Mouse (Mus musculus): ENCODE measurements at regions not wholly inside any gene's neighbourhood (a gene's known extent, or its start where the extent isn't known, plus 50 kb on each side); places are given as distances from the start of the nearest gene placed in this dataset.

- H3K4me1 ChIP-seq (replicated peaks; ENCODE audit: control insufficient read depth, insufficient read depth, low read length) = no peaks in the 10 kb centered on the region
- no peak overlapping the region for H3K27ac ChIP-seq (ENCODE audit: control insufficient read depth, insufficient read depth, low read length)
- no peak for DNase-seq
- H3K4me3 ChIP-seq (ENCODE audit: control insufficient read depth, insufficient read depth, low read length) = no peak overlapping the region
- WGBS = 90% methylated on average over 3 of the region's 3 CpGs
- H3K36me3 ChIP-seq (ENCODE audit: control insufficient read depth, insufficient read depth, low read length) = no peaks in the 10 kb centered on the region
- no peak for TF ChIP-seq CTCF (IDR thresholded peaks at IDR 0.05; ENCODE audit: borderline replicate concordance, control insufficient read depth, extremely low read depth, insufficient read depth, low read length, poor library complexity)
- TF ChIP-seq POLR2A (IDR thresholded peaks at IDR 0.05; ENCODE audit: control insufficient read depth, extremely low read depth, insufficient read depth, low read length, poor library complexity) = no peak
- no peaks in the 10 kb centered on the region for H3K27me3 ChIP-seq (ENCODE audit: control insufficient read depth, insufficient read depth, low read length)
Measured at GRCm38 (mm10) chr6:31627912-31628311, 64.1 kb upstream of the Podxl start.

- H3K27me3 ChIP-seq (ENCODE audit: control insufficient read depth, insufficient read depth, low read length) = no peaks in the 10 kb centered on the region
- H3K27ac ChIP-seq (ENCODE audit: control insufficient read depth, insufficient read depth, low read length) = no peak overlapping the region
- 95% methylated on average over 2 of the region's 2 CpGs for WGBS
- H3K4me3 ChIP-seq (ENCODE audit: control insufficient read depth, insufficient read depth, low read length) = no peak overlapping the region
- no peaks in the 10 kb centered on the region for H3K36me3 ChIP-seq (ENCODE audit: control insufficient read depth, insufficient read depth, low read length)
- TF ChIP-seq POLR2A (IDR thresholded peaks at IDR 0.05; ENCODE audit: control insufficient read depth, extremely low read depth, insufficient read depth, low read length, poor library complexity) (no peak), CTCF (IDR thresholded peaks at IDR 0.05; ENCODE audit: borderline replicate concordance, control insufficient read depth, extremely low read depth, insufficient read depth, low read length, poor library complexity) (no peak)
- no peaks in the 10 kb centered on the region for H3K4me1 ChIP-seq (replicated peaks; ENCODE audit: control insufficient read depth, insufficient read depth, low read length)
- no peak for DNase-seq
Measured at GRCm38 (mm10) chr6:31625055-31625454, 61.3 kb upstream of the Podxl start.

- no peak overlapping the region for H3K4me3 ChIP-seq (ENCODE audit: control insufficient read depth, insufficient read depth, low read length)
- no peak overlapping the region for H3K27ac ChIP-seq (ENCODE audit: control insufficient read depth, insufficient read depth, low read length)
Measured at GRCm38 (mm10) chr6:31624374-31624773, 60.6 kb upstream of the Podxl start.

GRCm38 (mm10) chr6:31621023-31621422 lies 57.2 kb upstream of the Podxl start:
- DNase-seq = no peak
- no peak overlapping the region for H3K27ac ChIP-seq (ENCODE audit: control insufficient read depth, insufficient read depth, low read length)
- TF ChIP-seq CTCF (IDR thresholded peaks at IDR 0.05; ENCODE audit: borderline replicate concordance, control insufficient read depth, extremely low read depth, insufficient read depth, low read length, poor library complexity) = no peak
- TF ChIP-seq POLR2A (IDR thresholded peaks at IDR 0.05; ENCODE audit: control insufficient read depth, extremely low read depth, insufficient read depth, low read length, poor library complexity) = no peak
- 91% methylated on average over 6 of the region's 6 CpGs for WGBS
- H3K4me1 ChIP-seq (replicated peaks; ENCODE audit: control insufficient read depth, insufficient read depth, low read length) = no peaks in the 10 kb centered on the region
- H3K36me3 ChIP-seq (ENCODE audit: control insufficient read depth, insufficient read depth, low read length) = no peaks in the 10 kb centered on the region
- H3K27me3 ChIP-seq (ENCODE audit: control insufficient read depth, insufficient read depth, low read length) = no peaks in the 10 kb centered on the region
- no peak overlapping the region for H3K4me3 ChIP-seq (ENCODE audit: control insufficient read depth, insufficient read depth, low read length)

More at GRCm38 (mm10) chr6:31624374-31624773, 60.6 kb upstream of the Podxl start:
- no peak for DNase-seq
- WGBS = 87% methylated on average over 10 of the region's 10 CpGs
- Histone ChIP-seq H3K36me3 (ENCODE audit: control insufficient read depth, insufficient read depth, low read length) (no peaks in the 10 kb centered on the region), H3K4me1 (replicated peaks; ENCODE audit: control insufficient read depth, insufficient read depth, low read length) (no peaks in the 10 kb centered on the region), H3K27me3 (ENCODE audit: control insufficient read depth, insufficient read depth, low read length) (no peaks in the 10 kb centered on the region)
- TF ChIP-seq CTCF (IDR thresholded peaks at IDR 0.05; ENCODE audit: borderline replicate concordance, control insufficient read depth, extremely low read depth, insufficient read depth, low read length, poor library complexity) (no peak), POLR2A (IDR thresholded peaks at IDR 0.05; ENCODE audit: control insufficient read depth, extremely low read depth, insufficient read depth, low read length, poor library complexity) (no peak)

GRCm38 (mm10) chr6:31618852-31619251 lies 55.1 kb upstream of the Podxl start:
- no peaks in the 10 kb centered on the region for H3K27me3 ChIP-seq (ENCODE audit: control insufficient read depth, insufficient read depth, low read length)
- DNase-seq = no peak
- no peak for TF ChIP-seq POLR2A (IDR thresholded peaks at IDR 0.05; ENCODE audit: control insufficient read depth, extremely low read depth, insufficient read depth, low read length, poor library complexity)
- no peak for TF ChIP-seq CTCF (IDR thresholded peaks at IDR 0.05; ENCODE audit: borderline replicate concordance, control insufficient read depth, extremely low read depth, insufficient read depth, low read length, poor library complexity)
- H3K4me1 ChIP-seq (replicated peaks; ENCODE audit: control insufficient read depth, insufficient read depth, low read length) = no peaks in the 10 kb centered on the region
- 92% methylated on average over 2 of the region's 2 CpGs for WGBS
- H3K4me3 ChIP-seq (ENCODE audit: control insufficient read depth, insufficient read depth, low read length) = no peak overlapping the region
- H3K36me3 ChIP-seq (ENCODE audit: control insufficient read depth, insufficient read depth, low read length) = no peaks in the 10 kb centered on the region
- H3K27ac ChIP-seq (ENCODE audit: control insufficient read depth, insufficient read depth, low read length) = no peak overlapping the region

- no peak overlapping the region for H3K4me3 ChIP-seq (ENCODE audit: control insufficient read depth, insufficient read depth, low read length)
- H3K36me3 ChIP-seq (ENCODE audit: control insufficient read depth, insufficient read depth, low read length) = no peaks in the 10 kb centered on the region
- no peak for TF ChIP-seq POLR2A (IDR thresholded peaks at IDR 0.05; ENCODE audit: control insufficient read depth, extremely low read depth, insufficient read depth, low read length, poor library complexity)
- no peak for TF ChIP-seq CTCF (IDR thresholded peaks at IDR 0.05; ENCODE audit: borderline replicate concordance, control insufficient read depth, extremely low read depth, insufficient read depth, low read length, poor library complexity)
- H3K27ac ChIP-seq (ENCODE audit: control insufficient read depth, insufficient read depth, low read length) = no peak overlapping the region; the same call in 1 of the 2 replicates
- H3K4me1 ChIP-seq (replicated peaks; ENCODE audit: control insufficient read depth, insufficient read depth, low read length) = no peaks in the 10 kb centered on the region
- no peak for DNase-seq
- no peaks in the 10 kb centered on the region for H3K27me3 ChIP-seq (ENCODE audit: control insufficient read depth, insufficient read depth, low read length)
- WGBS = 87% methylated on average over 8 of the region's 8 CpGs
Measured at GRCm38 (mm10) chr6:31617341-31617740, 53.6 kb upstream of the Podxl start.

GRCm38 (mm10) chr6:31615426-31615970 lies 51.7 kb upstream of the Podxl start:
- no peak for DNase-seq
- H3K4me1 ChIP-seq (replicated peaks; ENCODE audit: control insufficient read depth, insufficient read depth, low read length) = no peaks in the 10 kb centered on the region
- H3K27me3 ChIP-seq (ENCODE audit: control insufficient read depth, insufficient read depth, low read length) = no peaks in the 10 kb centered on the region
- TF ChIP-seq CTCF (IDR thresholded peaks at IDR 0.05; ENCODE audit: borderline replicate concordance, control insufficient read depth, extremely low read depth, insufficient read depth, low read length, poor library complexity) (no peak), POLR2A (IDR thresholded peaks at IDR 0.05; ENCODE audit: control insufficient read depth, extremely low read depth, insufficient read depth, low read length, poor library complexity) (no peak)
- 91% methylated on average over 4 of the region's 4 CpGs for WGBS
- H3K4me3 ChIP-seq (ENCODE audit: control insufficient read depth, insufficient read depth, low read length) = no peak overlapping the region
- H3K36me3 ChIP-seq (ENCODE audit: control insufficient read depth, insufficient read depth, low read length) = no peaks in the 10 kb centered on the region
- no peak overlapping the region for H3K27ac ChIP-seq (ENCODE audit: control insufficient read depth, insufficient read depth, low read length)
